Mouse (Mus musculus) heart, embryonic 12.5 days (tissue): ENCODE data around the gene Lix1. TPM values are rescaled to one million over a fixed set of nuclear protein-coding genes. Genes with fewer than 3 reads are reported as not detected.
A peak's percentile ranks its signal among the peaks of the same experiment; 100 is the strongest.

Experiments
- ATAC-seq: fragments of 200-750 bp; cut with Nextera tagmentation; 2 replicates; pipeline ENCODE4 v1.8.0; 2017; ENCODE audit warnings: moderate TSS enrichment, moderate library complexity; ENCODE audit not compliant: insufficient number of reproducible peaks, low FRiP score
- H3K27ac ChIP-seq: fragments of 300-500 bp; sonication (generic); 2 replicates; pipeline ENCODE4 v1.5.1; 2016; ENCODE audit warnings: mild to moderate bottlenecking, moderate library complexity; ENCODE audit not compliant: poor library complexity, severe bottlenecking
- H3K27me3 ChIP-seq: fragments of 300-500 bp; sonication (generic); replicated peaks from 2 replicates; pipeline ENCODE4 v1.6.1; 2016; ENCODE audit warnings: mild to moderate bottlenecking, moderate library complexity
- H3K36me3 ChIP-seq: fragments of 300-500 bp; sonication (generic); 2 replicates; pipeline ENCODE4 v1.6.1; 2016; ENCODE audit warnings: mild to moderate bottlenecking, moderate library complexity
- H3K4me1 ChIP-seq: fragments of 300-500 bp; sonication (generic); replicated peaks from 2 replicates; pipeline ENCODE4 v1.6.1; 2016; ENCODE audit warnings: mild to moderate bottlenecking
- H3K4me2 ChIP-seq: fragments of 300-500 bp; sonication (generic); 2 replicates; pipeline ENCODE4 v1.6.1; 2016; ENCODE audit warnings: mild to moderate bottlenecking, moderate library complexity
- H3K4me3 ChIP-seq: fragments of 300-500 bp; sonication (generic); 2 replicates; pipeline ENCODE4 v1.5.1; 2016; ENCODE audit warnings: mild to moderate bottlenecking
- H3K9ac ChIP-seq: fragments of 300-500 bp; sonication (generic); 2 replicates; pipeline ENCODE4 v1.6.1; 2016; ENCODE audit warnings: mild to moderate bottlenecking, moderate library complexity
- H3K9me3 ChIP-seq: fragments of 300-500 bp; sonication (generic); replicated peaks from 2 replicates; pipeline ENCODE4 v1.6.1; 2016; ENCODE audit warnings: mild to moderate bottlenecking, moderate library complexity
- WGBS: fragments of 180-500 bp; shearing (Covaris S2); methylation state at CpG from one replicate; pipeline ENCODE4 v1.1.7; 2016; 5-methylcytosine and 5-hydroxymethylcytosine counted together
- polyA plus RNA-seq: library from polyadenylated mRNA; unstranded; fragments of >200 nt; fragmentation: Nextera tagmentation; extraction: Ambion mirVana; gene quantifications from 2 replicates; pipeline ENCODE4 v1.2.1, GENCODE M21; 2016

The Lix1 gene
- polyA plus RNA-seq, 1 experiment from 2014 or later = 4.5 TPM

DNA sequence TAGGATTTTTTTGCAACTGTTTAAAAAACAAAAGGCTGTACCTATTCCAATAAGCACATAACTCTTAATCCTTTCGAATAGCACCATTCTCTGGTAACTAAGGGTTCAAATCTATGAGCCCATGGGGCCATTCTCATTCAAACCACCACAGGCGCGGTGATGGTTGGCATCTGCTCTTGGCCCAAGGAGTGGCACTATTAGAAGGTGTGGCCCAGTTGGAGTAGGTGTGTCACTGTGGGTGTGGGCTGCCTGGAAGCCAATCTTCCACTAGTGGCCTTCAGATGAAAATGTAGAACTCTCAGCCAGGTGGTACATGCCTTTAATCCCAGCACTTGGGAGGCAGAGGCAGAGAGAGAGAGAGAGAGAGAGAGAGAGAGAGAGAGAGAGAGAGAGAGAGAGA, 11.7 kb downstream of the Lix1 start:
- Histone ChIP-seq H3K36me3 (no peaks in the 10 kb centered on the region), H3K4me3 (no peak overlapping the region), H3K9ac (no peak overlapping the region), H3K27ac (no peak overlapping the region), H3K4me1 (0 out of 2 replicates have a peak, but pooled peaks cover 2% of the 10 kb centered on the region), H3K9me3 (no peaks in the 10 kb centered on the region), H3K4me2 (no peak overlapping the region), H3K27me3 (no peaks in the 10 kb centered on the region)
- 93% methylated on average over 3 of the region's 3 CpGs for WGBS
- no peak for ATAC-seq

- no peak for ATAC-seq
- Histone ChIP-seq H3K4me3 (no peak overlapping the region), H3K9ac (no peak overlapping the region), H3K4me2 (no peak overlapping the region), H3K4me1 (no peaks in the 10 kb centered on the region), H3K27me3 (no peaks in the 10 kb centered on the region), H3K27ac (no peak overlapping the region), H3K36me3 (no peaks in the 10 kb centered on the region), H3K9me3 (no peaks in the 10 kb centered on the region)
- whole genome bisulfite sequencing = 46% methylated on average over 4 of the region's 4 CpGs
Measured at GRCm38 (mm10) chr17:17424609-17425307, 22.3 kb downstream of the Lix1 start.

- H3K9ac ChIP-seq = no peak overlapping the region
- no peak overlapping the region for H3K4me2 ChIP-seq
- 76% methylated on average over 4 of the region's 4 CpGs for WGBS
- no peaks in the 10 kb centered on the region for H3K4me1 ChIP-seq
- no peaks in the 10 kb centered on the region for H3K36me3 ChIP-seq
- H3K9me3 ChIP-seq = no peaks in the 10 kb centered on the region
- no peak overlapping the region for H3K27ac ChIP-seq
- H3K4me3 ChIP-seq = no peak overlapping the region
- no peaks in the 10 kb centered on the region for H3K27me3 ChIP-seq
- ATAC-seq = no peak
Measured at GRCm38 (mm10) chr17:17425308-17425813, 22.9 kb downstream of the Lix1 start.

DNA sequence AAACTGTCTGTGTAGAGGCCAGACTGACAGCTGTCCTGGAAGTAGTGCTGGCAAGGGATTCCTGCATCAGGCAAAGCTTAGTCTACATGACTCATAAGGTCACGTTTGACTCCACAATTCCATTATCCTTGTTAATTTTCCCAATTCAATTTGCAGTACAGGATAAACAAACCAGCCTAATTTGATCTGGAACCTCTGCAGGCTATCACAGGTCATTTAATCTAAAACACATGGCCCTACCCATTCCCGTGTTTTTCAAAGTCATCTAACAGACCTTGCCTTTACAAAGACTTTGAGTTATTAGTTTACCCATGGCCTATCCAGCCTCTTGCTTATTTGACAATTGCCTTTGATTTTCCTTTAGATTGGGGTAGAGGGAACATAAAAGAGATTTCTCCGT, 23.4 kb downstream of the Lix1 start:
- WGBS = 45% methylated on average over 3 of the region's 3 CpGs

DNA sequence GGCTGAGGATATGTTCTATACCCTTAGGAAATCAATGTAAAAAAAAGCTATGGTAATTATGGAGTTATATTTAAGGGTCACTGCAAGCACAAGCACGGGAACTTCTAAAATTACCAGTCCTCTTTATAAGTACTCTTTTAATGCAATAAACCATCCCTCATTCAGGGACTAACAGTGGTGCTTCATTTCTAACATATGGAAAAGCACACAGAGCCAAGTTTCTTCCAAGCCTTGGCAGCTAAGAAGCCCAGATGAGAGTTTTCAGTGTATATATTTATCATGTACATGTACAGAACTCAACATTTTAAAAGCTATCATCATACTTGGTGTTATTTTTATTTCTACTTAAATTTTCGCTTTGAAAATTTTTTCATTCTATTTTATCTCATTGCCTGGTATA, 26.4 kb downstream of the Lix1 start:
- Histone ChIP-seq H3K9me3 (no peaks in the 10 kb centered on the region), H3K27ac (no peak overlapping the region), H3K36me3 (no peaks in the 10 kb centered on the region), H3K4me1 (no peaks in the 10 kb centered on the region), H3K4me2 (no peak overlapping the region), H3K4me3 (no peak overlapping the region), H3K9ac (no peak overlapping the region), H3K27me3 (no peaks in the 10 kb centered on the region)
- ATAC-seq = no peak
- WGBS = 86% methylated on average over 2 of the region's 2 CpGs

More for the DNA sequence above, 23.4 kb downstream of the Lix1 start:
- H3K36me3 ChIP-seq = no peaks in the 10 kb centered on the region
- H3K27me3 ChIP-seq = no peaks in the 10 kb centered on the region
- H3K4me3 ChIP-seq = no peak overlapping the region
- no peaks in the 10 kb centered on the region for H3K9me3 ChIP-seq
- no peak overlapping the region for H3K27ac ChIP-seq
- no peaks in the 10 kb centered on the region for H3K4me1 ChIP-seq
- no peak overlapping the region for H3K9ac ChIP-seq
- no peak overlapping the region for H3K4me2 ChIP-seq
- ATAC-seq = no peak

DNA sequence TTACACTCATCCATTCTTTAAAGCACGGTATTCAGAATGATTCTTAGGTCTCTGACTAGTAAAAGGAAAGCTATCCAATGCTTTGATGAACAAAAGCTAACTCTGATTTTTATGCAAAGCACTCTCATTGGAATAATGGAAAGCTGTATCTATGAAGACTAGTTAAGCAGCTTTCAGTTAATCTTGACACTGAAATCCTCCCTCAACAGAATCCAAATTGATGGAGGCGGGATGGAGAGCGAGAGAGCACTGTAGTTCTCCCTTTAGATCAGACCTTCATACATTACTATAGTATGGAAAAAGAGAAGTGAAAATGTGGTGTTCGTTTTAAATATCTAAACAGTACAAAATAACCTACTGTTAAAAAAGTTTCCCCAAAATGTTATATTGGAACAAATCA, 31.2 kb downstream of the Lix1 start:
- no peak overlapping the region for H3K4me2 ChIP-seq
- no peak overlapping the region for H3K9ac ChIP-seq
- no peak overlapping the region for H3K4me3 ChIP-seq
- no peak overlapping the region for H3K27ac ChIP-seq
- H3K27me3 ChIP-seq = no peaks in the 10 kb centered on the region
- no peaks in the 10 kb centered on the region; the same call in 1 of the 2 replicates for H3K4me1 ChIP-seq
- 73% methylated on average over 4 of the region's 4 CpGs for WGBS
- no peaks in the 10 kb centered on the region for H3K36me3 ChIP-seq
- H3K9me3 ChIP-seq = no peaks in the 10 kb centered on the region
- no peak for ATAC-seq

- peak overlapping the region; percentile 32; the same call in 1 of the 2 replicates for H3K27ac ChIP-seq
- no peaks in the 10 kb centered on the region for H3K27me3 ChIP-seq
- no peak overlapping the region for H3K4me2 ChIP-seq
- no peak overlapping the region for H3K9ac ChIP-seq
- no peaks in the 10 kb centered on the region for H3K9me3 ChIP-seq
- no peak for ATAC-seq
- H3K4me1 ChIP-seq = no peaks in the 10 kb centered on the region; the same call in 1 of the 2 replicates
- no peak overlapping the region for H3K4me3 ChIP-seq
- H3K36me3 ChIP-seq = no peaks in the 10 kb centered on the region
Measured at GRCm38 (mm10) chr17:17438576-17439191, 36.2 kb downstream of the Lix1 start.

DNA sequence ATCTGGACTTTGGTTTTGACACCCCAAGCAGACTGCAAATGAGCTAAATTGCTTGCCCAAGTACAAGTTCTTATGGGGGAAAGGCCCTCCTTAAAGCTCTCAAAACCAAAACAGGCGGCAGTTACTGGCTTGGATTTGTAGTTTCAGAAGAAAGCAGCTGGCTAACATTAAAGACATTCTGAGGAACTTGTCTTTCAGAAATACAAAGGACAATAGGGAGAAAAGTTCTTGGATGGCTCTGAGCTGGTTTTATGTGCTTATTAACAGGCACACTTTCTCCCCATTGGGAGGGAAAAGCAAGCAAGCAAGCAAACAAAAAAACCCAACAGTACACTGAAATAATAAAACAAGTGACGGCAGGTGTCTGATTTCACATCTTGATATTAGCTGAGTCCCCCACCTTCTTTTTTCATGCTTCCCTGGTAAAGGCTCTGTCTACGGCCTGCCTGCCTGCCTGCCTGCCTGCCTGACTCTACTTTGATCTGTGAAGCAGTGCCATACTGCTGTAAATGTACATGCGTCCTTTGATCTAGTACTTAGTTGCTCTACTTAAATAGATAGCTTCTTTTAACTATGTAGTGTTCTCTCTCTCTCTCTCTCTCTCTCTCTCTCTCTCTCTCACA, 39.5 kb downstream of the Lix1 start:
- H3K36me3 ChIP-seq = no peaks in the 10 kb centered on the region
- no peak overlapping the region for H3K27ac ChIP-seq
- no peaks in the 10 kb centered on the region; the same call in 1 of the 2 replicates for H3K4me1 ChIP-seq
- no peaks in the 10 kb centered on the region for H3K27me3 ChIP-seq
- WGBS = 45% methylated on average over 4 of the region's 4 CpGs
- ATAC-seq = no peak
- no peak overlapping the region for H3K4me2 ChIP-seq
- H3K9me3 ChIP-seq = no peaks in the 10 kb centered on the region
- no peak overlapping the region for H3K9ac ChIP-seq
- H3K4me3 ChIP-seq = no peak overlapping the region

GRCm38 (mm10) chr17:17444297-17444886, 41.9 kb downstream of the Lix1 start:
- no peak overlapping the region for H3K4me2 ChIP-seq
- WGBS = 68% methylated on average over 3 of the region's 3 CpGs

GRCm38 (mm10) chr17:17446683-17447082, 44.2 kb downstream of the Lix1 start:
- Histone ChIP-seq H3K36me3 (no peaks in the 10 kb centered on the region), H3K27ac (no peak overlapping the region)
- ATAC-seq = no peak

More at GRCm38 (mm10) chr17:17444297-17444886, 41.9 kb downstream of the Lix1 start:
- Histone ChIP-seq H3K9me3 (no peaks in the 10 kb centered on the region), H3K27ac (no peak overlapping the region), H3K4me1 (peaks cover 2% of the 10 kb centered on the region; the same call in 1 of the 2 replicates), H3K27me3 (no peaks in the 10 kb centered on the region), H3K9ac (no peak overlapping the region), H3K36me3 (no peaks in the 10 kb centered on the region), H3K4me3 (no peak overlapping the region)
- no peak for ATAC-seq

GRCm38 (mm10) chr17:17447821-17448220, 45.3 kb downstream of the Lix1 start:
- Histone ChIP-seq H3K27me3 (no peaks in the 10 kb centered on the region), H3K36me3 (no peaks in the 10 kb centered on the region), H3K4me3 (no peak overlapping the region), H3K4me2 (no peak overlapping the region), H3K9ac (no peak overlapping the region), H3K4me1 (peaks cover 12% of the 10 kb centered on the region), H3K27ac (no peak overlapping the region), H3K9me3 (no peaks in the 10 kb centered on the region)
- 87% methylated on average over 5 of the region's 5 CpGs for WGBS
- ATAC-seq = no peak

More at GRCm38 (mm10) chr17:17446683-17447082, 44.2 kb downstream of the Lix1 start:
- no peak overlapping the region for H3K9ac ChIP-seq
- 81% methylated on average over 3 of the region's 3 CpGs for WGBS
- H3K4me2 ChIP-seq = no peak overlapping the region
- peaks cover 12% of the 10 kb centered on the region for H3K4me1 ChIP-seq
- no peak overlapping the region for H3K4me3 ChIP-seq
- H3K9me3 ChIP-seq = no peaks in the 10 kb centered on the region
- H3K27me3 ChIP-seq = no peaks in the 10 kb centered on the region
